Mouse (Mus musculus) heart, postnatal 0 days (tissue): Measurements from ENCODE around the gene Baiap2l2.

Experiments used
- CTCF ChIP-seq: IDR thresholded peaks from 2 replicates; pipeline ENCODE4 v1.5.1; 2016; ENCODE audit warnings: antibody characterized with exemption, control low read depth, low read depth
- EP300 ChIP-seq: IDR thresholded peaks from 2 replicates; pipeline ENCODE4 v1.6.1; 2016; ENCODE audit warnings: antibody characterized with exemption, low read depth

DNA sequence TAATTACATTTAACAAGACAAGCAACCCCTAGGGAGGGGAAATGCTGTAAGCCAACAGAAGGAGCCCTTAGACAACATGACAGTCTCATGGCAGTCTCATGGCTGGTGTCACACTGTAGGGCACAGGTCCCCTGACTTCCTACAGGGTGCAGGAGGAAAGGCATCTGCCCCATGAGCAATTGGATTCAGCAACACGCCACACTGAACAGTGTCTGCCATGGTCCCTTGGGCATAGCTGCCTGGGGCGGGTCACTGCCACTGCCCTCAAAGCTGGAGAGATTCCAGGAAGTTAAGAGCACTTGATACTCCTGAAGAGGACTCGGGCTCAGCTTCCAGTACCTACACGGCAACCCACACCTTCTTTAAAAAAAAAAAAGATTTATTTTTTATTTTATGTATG is 40.9 kb upstream of the Baiap2l2 start:
- TF ChIP-seq CTCF, result no peak
- TF ChIP-seq EP300, result no peak
